Mouse (Mus musculus) testis, adult 2 months (tissue): ENCODE measurements at regions not wholly inside any gene's neighbourhood (a gene's known extent, or its start where the extent isn't known, plus 50 kb on each side); places are given as distances from the start of the nearest gene placed in this dataset.

ENCODE experiments used
- CTCF ChIP-seq: fragments of 200-500 bp; IDR thresholded peaks from 2 replicates; pipeline ENCODE4 v1.5.1; 2012; ENCODE audit warnings: low read depth, mild to moderate bottlenecking, inconsistent platforms, low read length, moderate library complexity; ENCODE audit not compliant: control insufficient read depth, insufficient read depth, insufficient replicate concordance
- POLR2A ChIP-seq: fragments of 200-500 bp; IDR thresholded peaks from 2 replicates; pipeline ENCODE4 v1.6.1; 2012; ENCODE audit warnings: low read depth, mild to moderate bottlenecking, inconsistent platforms, low read length, moderate library complexity; ENCODE audit not compliant: control insufficient read depth

- no peak for TF ChIP-seq POLR2A
- TF ChIP-seq CTCF: no peak
Observed at GRCm38 (mm10) chr1:42472495-42473230, 222.9 kb upstream of the Pou3f3 start.
